Mouse (Mus musculus): ENCODE data around the gene Gm20388. TPM values are rescaled to one million over a fixed set of nuclear protein-coding genes. Genes with fewer than 3 reads are reported as not detected.
A peak's percentile ranks its signal among the peaks of the same experiment; 100 is the strongest.
"Not testable (repeated sequence)": the region's sequence is repeated elsewhere in the genome, so short reads cannot be mapped to it uniquely, and the experiment has no call there.

The Gm20388 gene
- polyA plus RNA-seq, 1 experiment from 2014 or later: 8.3 TPM

DNA sequence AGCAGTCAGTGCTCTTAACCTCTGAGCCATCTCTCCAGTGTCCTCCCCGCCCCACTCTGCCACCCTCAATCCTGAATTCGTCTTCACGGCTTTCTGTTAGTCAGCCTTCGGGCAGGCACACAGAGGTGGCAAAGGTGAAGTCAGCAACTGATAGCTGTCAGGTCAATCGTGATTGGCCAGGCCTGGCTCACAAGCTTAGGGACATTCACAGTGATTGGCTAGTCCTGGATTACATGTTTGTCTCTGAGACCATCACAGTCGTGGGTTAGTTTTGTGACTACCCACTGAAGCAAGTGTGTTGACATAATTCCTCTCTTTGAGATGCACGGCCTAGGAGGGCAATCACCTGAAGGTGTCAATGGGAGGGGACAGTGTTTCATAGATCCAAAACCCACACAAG lies 3542.7 kb downstream of the Gm20388 start:
- WGBS: 73% methylated on average over 7 of the region's 7 CpGs
- no peak overlapping the region for H3K9ac ChIP-seq (ENCODE audit: low read length)
- H3K9me3 ChIP-seq (ENCODE audit: control insufficient read depth, low read length): no peaks in the 10 kb centered on the region
- no peak overlapping the region for H3K4me3 ChIP-seq (ENCODE audit: low read depth, low read length)
- H3K27ac ChIP-seq (ENCODE audit: low read depth): no peak overlapping the region
- DNase-seq (ENCODE audit: low spot score): no peak
- H3K27me3 ChIP-seq (replicated peaks; ENCODE audit: control insufficient read depth, insufficient read depth, low read length): no peaks in the 10 kb centered on the region
- H3K4me2 ChIP-seq (ENCODE audit: low read length): no peak overlapping the region
- H3K4me1 ChIP-seq (replicated peaks; ENCODE audit: control insufficient read depth, insufficient read depth, low read length): no peaks in the 10 kb centered on the region
- peaks cover 67% of the 10 kb centered on the region for H3K36me3 ChIP-seq (ENCODE audit: control insufficient read depth, insufficient read depth, low read length)
- ATAC-seq (replicated peaks; ENCODE audit: low FRiP score, low TSS enrichment, low read depth): no peak

- peaks cover 69% of the 10 kb centered on the region for H3K36me3 ChIP-seq (ENCODE audit: control insufficient read depth, insufficient read depth, low read length)
- H3K9me3 ChIP-seq (ENCODE audit: control insufficient read depth, low read length): no peaks in the 10 kb centered on the region
- WGBS: 81% methylated on average over 5 of the region's 5 CpGs
Observed at GRCm38 (mm10) chr8:123453951-123454350, 3543.3 kb downstream of the Gm20388 start.

GRCm38 (mm10) chr8:123454559-123454958 lies 3543.9 kb downstream of the Gm20388 start:
- Histone ChIP-seq H3K4me3 (ENCODE audit: low read depth, low read length) (no peak overlapping the region), H3K36me3 (ENCODE audit: control insufficient read depth, insufficient read depth, low read length) (peaks cover 66% of the 10 kb centered on the region), H3K4me2 (ENCODE audit: low read length) (no peak overlapping the region), H3K9ac (ENCODE audit: low read length) (no peak overlapping the region), H3K27ac (ENCODE audit: low read depth) (no peak overlapping the region), H3K4me1 (replicated peaks; ENCODE audit: control insufficient read depth, insufficient read depth, low read length) (no peaks in the 10 kb centered on the region), H3K27me3 (replicated peaks; ENCODE audit: control insufficient read depth, insufficient read depth, low read length) (no peaks in the 10 kb centered on the region), H3K9me3 (ENCODE audit: control insufficient read depth, low read length) (no peaks in the 10 kb centered on the region)
- WGBS: 92% methylated on average over 6 of the region's 6 CpGs
- DNase-seq (ENCODE audit: low spot score) (no peak), ATAC-seq (replicated peaks; ENCODE audit: low FRiP score, low TSS enrichment, low read depth) (no peak)

More at GRCm38 (mm10) chr8:123453951-123454350, 3543.3 kb downstream of the Gm20388 start:
- Histone ChIP-seq H3K4me1 (replicated peaks; ENCODE audit: control insufficient read depth, insufficient read depth, low read length) (no peaks in the 10 kb centered on the region), H3K9ac (ENCODE audit: low read length) (no peak overlapping the region), H3K27ac (ENCODE audit: low read depth) (no peak overlapping the region), H3K27me3 (replicated peaks; ENCODE audit: control insufficient read depth, insufficient read depth, low read length) (no peaks in the 10 kb centered on the region), H3K4me2 (ENCODE audit: low read length) (no peak overlapping the region), H3K4me3 (ENCODE audit: low read depth, low read length) (no peak overlapping the region)
- ATAC-seq (replicated peaks; ENCODE audit: low FRiP score, low TSS enrichment, low read depth) (no peak), DNase-seq (ENCODE audit: low spot score) (no peak)

GRCm38 (mm10) chr8:123463651-123464050 lies 3553.0 kb downstream of the Gm20388 start:
- DNase-seq (ENCODE audit: low spot score) (no peak), ATAC-seq (replicated peaks; ENCODE audit: low FRiP score, low TSS enrichment, low read depth) (no peak)
- Histone ChIP-seq H3K9me3 (ENCODE audit: control insufficient read depth, low read length) (no peaks in the 10 kb centered on the region), H3K4me2 (ENCODE audit: low read length) (no peak overlapping the region), H3K36me3 (ENCODE audit: control insufficient read depth, insufficient read depth, low read length) (peaks cover 29% of the 10 kb centered on the region), H3K27me3 (replicated peaks; ENCODE audit: control insufficient read depth, insufficient read depth, low read length) (no peaks in the 10 kb centered on the region), H3K4me1 (replicated peaks; ENCODE audit: control insufficient read depth, insufficient read depth, low read length) (no peaks in the 10 kb centered on the region), H3K9ac (ENCODE audit: low read length) (no peak overlapping the region), H3K4me3 (ENCODE audit: low read depth, low read length) (no peak overlapping the region), H3K27ac (ENCODE audit: low read depth) (no peak overlapping the region)
- WGBS: 85% methylated on average over 4 of the region's 4 CpGs

DNA sequence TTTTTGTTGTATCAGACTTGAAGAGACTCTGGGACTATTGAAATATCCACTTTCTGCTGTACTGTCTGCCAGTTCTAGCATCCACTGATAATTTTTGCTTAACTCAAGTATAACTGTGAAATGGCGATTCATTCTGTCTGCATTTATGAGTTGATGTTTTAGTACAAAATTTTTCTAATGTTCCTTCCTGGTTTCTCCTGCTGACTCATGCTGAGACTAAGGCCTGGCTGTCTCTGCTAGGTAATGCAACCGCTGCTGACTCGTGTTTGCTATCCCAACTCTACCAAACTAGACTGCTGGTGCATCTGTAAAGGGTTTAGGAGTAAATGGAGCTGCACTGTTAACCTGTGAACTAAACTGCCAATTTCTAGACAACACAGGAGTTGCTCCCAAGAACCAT lies 3556.8 kb downstream of the Gm20388 start:
- Histone ChIP-seq H3K9me3 (ENCODE audit: control insufficient read depth, low read length) (no peaks in the 10 kb centered on the region), H3K27me3 (replicated peaks; ENCODE audit: control insufficient read depth, insufficient read depth, low read length) (no peaks in the 10 kb centered on the region), H3K9ac (ENCODE audit: low read length) (no peak overlapping the region), H3K4me3 (ENCODE audit: low read depth, low read length) (no peak overlapping the region), H3K4me2 (ENCODE audit: low read length) (no peak overlapping the region), H3K36me3 (ENCODE audit: control insufficient read depth, insufficient read depth, low read length) (peaks cover 4% of the 10 kb centered on the region; the same call in 1 of the 2 replicates), H3K27ac (ENCODE audit: low read depth) (no peak overlapping the region), H3K4me1 (replicated peaks; ENCODE audit: control insufficient read depth, insufficient read depth, low read length) (no peaks in the 10 kb centered on the region)
- DNase-seq (ENCODE audit: low spot score): no peak
- ATAC-seq (replicated peaks; ENCODE audit: low FRiP score, low TSS enrichment, low read depth): no peak
- 68% methylated on average over 3 of the region's 3 CpGs for WGBS

GRCm38 (mm10) chr8:123472991-123473390 lies 3562.3 kb downstream of the Gm20388 start:
- H3K9ac ChIP-seq (ENCODE audit: low read length); H3K9me3 ChIP-seq (ENCODE audit: control insufficient read depth, low read length); ATAC-seq (replicated peaks; ENCODE audit: low FRiP score, low TSS enrichment, low read depth); H3K4me1 ChIP-seq (replicated peaks; ENCODE audit: control insufficient read depth, insufficient read depth, low read length); H3K36me3 ChIP-seq (ENCODE audit: control insufficient read depth, insufficient read depth, low read length); H3K27me3 ChIP-seq (replicated peaks; ENCODE audit: control insufficient read depth, insufficient read depth, low read length); H3K4me2 ChIP-seq (ENCODE audit: low read length); DNase-seq (ENCODE audit: low spot score); H3K27ac ChIP-seq (ENCODE audit: low read depth); H3K4me3 ChIP-seq (ENCODE audit: low read depth, low read length): not testable (repeated sequence)
- 53% methylated on average over 6 of the region's 6 CpGs for WGBS

- WGBS: 63% methylated on average over 5 of the region's 5 CpGs
- H3K27me3 ChIP-seq (replicated peaks; ENCODE audit: control insufficient read depth, insufficient read depth, low read length); H3K4me3 ChIP-seq (ENCODE audit: low read depth, low read length); H3K27ac ChIP-seq (ENCODE audit: low read depth); H3K36me3 ChIP-seq (ENCODE audit: control insufficient read depth, insufficient read depth, low read length); H3K4me2 ChIP-seq (ENCODE audit: low read length); ATAC-seq (replicated peaks; ENCODE audit: low FRiP score, low TSS enrichment, low read depth); H3K9ac ChIP-seq (ENCODE audit: low read length); H3K9me3 ChIP-seq (ENCODE audit: control insufficient read depth, low read length); H3K4me1 ChIP-seq (replicated peaks; ENCODE audit: control insufficient read depth, insufficient read depth, low read length); DNase-seq (ENCODE audit: low spot score): not testable (repeated sequence)
Observed at GRCm38 (mm10) chr8:123474549-123474948, 3563.9 kb downstream of the Gm20388 start.

- 8% methylated on average over 34 of the region's 34 CpGs for WGBS
Observed at GRCm38 (mm10) chr8:123476911-123477736, 3566.5 kb downstream of the Gm20388 start.

More at GRCm38 (mm10) chr8:123476911-123477736, 3566.5 kb downstream of the Gm20388 start:
- H3K36me3 ChIP-seq (ENCODE audit: control insufficient read depth, insufficient read depth, low read length): peaks cover 19% of the 10 kb centered on the region
- H3K27me3 ChIP-seq (replicated peaks; ENCODE audit: control insufficient read depth, insufficient read depth, low read length): no peaks in the 10 kb centered on the region
- ATAC-seq (replicated peaks; ENCODE audit: low FRiP score, low TSS enrichment, low read depth) (peak; percentile 48), DNase-seq (ENCODE audit: low spot score) (peak; percentile 55)
- peak overlapping the region; percentile 86 for H3K4me2 ChIP-seq (ENCODE audit: low read length)
- peak overlapping the region; percentile 90 for H3K4me3 ChIP-seq (ENCODE audit: low read depth, low read length)
- peak overlapping the region; percentile 85 for H3K9ac ChIP-seq (ENCODE audit: low read length)
- no peaks in the 10 kb centered on the region for H3K9me3 ChIP-seq (ENCODE audit: control insufficient read depth, low read length)
- H3K4me1 ChIP-seq (replicated peaks; ENCODE audit: control insufficient read depth, insufficient read depth, low read length): peaks cover 9% of the 10 kb centered on the region
- H3K27ac ChIP-seq (ENCODE audit: low read depth): peak overlapping the region; percentile 94
